Comparison of ENCODE assay signal across 7 mouse cellular contexts in the genomic region with DNA sequence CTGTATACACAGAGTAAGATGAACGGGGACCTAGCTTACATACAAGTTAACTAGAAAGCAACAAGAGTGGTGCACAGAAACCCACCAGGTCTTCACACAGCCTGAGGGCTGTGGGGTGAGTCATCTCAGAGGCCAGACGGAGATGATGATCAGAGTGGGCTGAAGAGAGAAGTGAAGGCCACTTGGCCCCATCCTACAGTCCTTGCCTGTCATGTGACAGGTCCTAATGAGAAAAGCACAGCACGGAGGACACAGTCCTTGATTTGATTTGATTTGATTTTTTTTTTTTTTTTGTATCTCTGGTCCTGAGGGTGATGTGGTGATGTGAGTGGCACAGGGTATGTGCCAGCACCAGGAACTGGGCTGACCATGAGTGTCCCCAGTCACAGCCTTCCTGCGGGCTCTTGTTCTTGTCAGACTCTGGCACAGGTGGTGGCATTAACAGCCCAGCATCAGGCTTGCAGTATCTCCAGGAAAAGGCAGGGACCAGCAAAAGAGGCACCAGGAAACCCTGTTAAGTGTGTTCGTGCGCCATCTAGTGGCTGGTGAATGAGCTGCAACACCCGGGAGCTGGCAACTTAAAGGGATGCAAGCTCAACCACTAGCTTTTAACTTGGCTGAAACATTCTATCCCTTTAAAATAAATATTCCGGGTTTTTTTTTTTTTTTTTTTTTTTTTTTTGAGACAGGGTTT. TPM values are rescaled to one million over a fixed set of nuclear protein-coding genes. Genes with fewer than 3 reads are reported as not detected.
A peak's percentile ranks its signal among the peaks of the same experiment; 100 is the strongest.
DNase-seq lines count a peak whose midpoint lies in the region; ATAC-seq and TF ChIP-seq lines count a peak whose summit lies in the region.

No protein-coding gene starts in this region.

- no peak for TF ChIP-seq POLR2A in cerebellum, adult 2 months (IDR thresholded peaks at IDR 0.05; ENCODE audit: borderline replicate concordance, insufficient read depth, low read length)
- no peak for TF ChIP-seq POLR2A in small intestine, adult 2 months (IDR thresholded peaks at IDR 0.05; ENCODE audit: low read depth, low read length)

- H3K36me3 ChIP-seq in hindbrain, embryonic 15.5 days, result peaks cover 42% of the 10 kb centered on the region
- peaks cover 13% of the 10 kb centered on the region; the same call in 1 of the 2 replicates for H3K36me3 ChIP-seq in midbrain, embryonic 11.5 days (ENCODE audit: control insufficient read depth, insufficient read depth, low read length)
- H3K36me3 ChIP-seq in small intestine, adult 2 months (ENCODE audit: control insufficient read depth, insufficient read depth, low read length), result peaks cover 42% of the 10 kb centered on the region

- H3K9ac ChIP-seq in hindbrain, embryonic 15.5 days, result no peak overlapping the region
- H3K9ac ChIP-seq in midbrain, embryonic 11.5 days (ENCODE audit: low read length), result no peak overlapping the region

- H3K4me1 ChIP-seq in cerebellum, adult 2 months (ENCODE audit: control insufficient read depth, insufficient read depth, low read length), result no peaks in the 10 kb centered on the region
- no peaks in the 10 kb centered on the region for H3K4me1 ChIP-seq in hindbrain, embryonic 15.5 days (replicated peaks)
- no peaks in the 10 kb centered on the region for H3K4me1 ChIP-seq in midbrain, embryonic 11.5 days (ENCODE audit: control insufficient read depth, insufficient read depth, low read length)
- peaks cover 11% of the 10 kb centered on the region; the same call in 1 of the 2 replicates for H3K4me1 ChIP-seq in small intestine, adult 2 months (ENCODE audit: control insufficient read depth, insufficient read depth, insufficient read length, low read length)

- WGBS in cerebellum, adult 2 months, result 27% methylated on average over 8 of the region's 8 CpGs
- 41% methylated on average over 8 of the region's 8 CpGs for WGBS in hindbrain, embryonic 15.5 days
- 44% methylated on average over 8 of the region's 8 CpGs for WGBS in midbrain, embryonic 11.5 days
- WGBS in small intestine, adult 2 months, result 29% methylated on average over 8 of the region's 8 CpGs

- peak; percentile 94 for TF ChIP-seq CTCF in cerebellum, adult 2 months (IDR thresholded peaks at IDR 0.05; ENCODE audit: borderline replicate concordance, insufficient read depth, low read depth, low read length)
- peak; percentile 85 for TF ChIP-seq CTCF in small intestine, adult 2 months (IDR thresholded peaks at IDR 0.05; ENCODE audit: extremely low read depth, insufficient read length, insufficient replicate concordance, low read depth, low read length)

- peak; percentile 84 for ATAC-seq in frontal cortex, adult (ENCODE audit: low TSS enrichment)
- peak; percentile 64; the same call in 1 of the 2 replicates for ATAC-seq in hindbrain, embryonic 15.5 days (ENCODE audit: low FRiP score, low read depth)
- peak; percentile 48; the same call in 1 of the 2 replicates for ATAC-seq in midbrain, embryonic 11.5 days (ENCODE audit: low FRiP score)

- no peaks in the 10 kb centered on the region for H3K9me3 ChIP-seq in hindbrain, embryonic 15.5 days
- H3K9me3 ChIP-seq in midbrain, embryonic 11.5 days (ENCODE audit: control insufficient read depth, low read length), result no peaks in the 10 kb centered on the region

- no peaks in the 10 kb centered on the region for H3K27me3 ChIP-seq in cerebellum, adult 2 months (ENCODE audit: control insufficient read depth, insufficient read depth, low read length)
- H3K27me3 ChIP-seq in hindbrain, embryonic 15.5 days, result no peaks in the 10 kb centered on the region
- no peaks in the 10 kb centered on the region for H3K27me3 ChIP-seq in midbrain, embryonic 11.5 days (ENCODE audit: control insufficient read depth, insufficient read depth, low read length)
- H3K27me3 ChIP-seq in small intestine, adult 2 months (ENCODE audit: control insufficient read depth, insufficient read depth, low read length), result no peaks in the 10 kb centered on the region

- H3K4me3 ChIP-seq in cerebellum, adult 2 months (replicated peaks; ENCODE audit: insufficient read depth, low read depth, low read length), result no peak overlapping the region
- H3K4me3 ChIP-seq in hindbrain, embryonic 15.5 days, result no peak overlapping the region
- no peak overlapping the region for H3K4me3 ChIP-seq in midbrain, embryonic 11.5 days (ENCODE audit: low read depth, low read length)
- H3K4me3 ChIP-seq in small intestine, adult 2 months (ENCODE audit: low read depth, low read length), result no peak overlapping the region

- DNase-seq in WW6 (ENCODE audit: low read depth, low spot score), result peak; percentile 65
- peak; percentile 88 to 93 for DNase-seq in cerebellum, adult 2 months
- DNase-seq in left cerebral cortex, adult 18-20 months (ENCODE audit: low spot score in 2 of 2), result peak; percentile 93 to 96
- DNase-seq in midbrain, embryonic 11.5 days (ENCODE audit: low spot score, missing footprints), result peak; percentile 100

- H3K27ac ChIP-seq in cerebellum, adult 2 months (ENCODE audit: insufficient read depth, low read length), result no peak overlapping the region
- no peak overlapping the region for H3K27ac ChIP-seq in hindbrain, embryonic 15.5 days (replicated peaks)
- H3K27ac ChIP-seq in midbrain, embryonic 11.5 days (ENCODE audit: low read depth, low read length), result no peak overlapping the region
- H3K27ac ChIP-seq in small intestine, adult 2 months (ENCODE audit: insufficient read depth, low read depth, low read length), result no peak overlapping the region

- no peak overlapping the region for H3K4me2 ChIP-seq in hindbrain, embryonic 15.5 days
- H3K4me2 ChIP-seq in midbrain, embryonic 11.5 days, result no peak overlapping the region

RNA-seq across cellular contexts. Expression of a gene that starts 11.8 kb away (rescaled TPM):
- 221 and 225 TPM in 2 replicates for polyA plus RNA-seq in cerebellum, adult 2 months (2012; rRNA removed)
- polyA plus RNA-seq in hindbrain, embryonic 15.5 days (2015; fragmentation: Nextera tagmentation; extraction: Ambion mirVana), result 211 and 212 TPM in 2 replicates
- total RNA-seq in left cerebral cortex, adult 18-20 months (2021), result 100 to 1,000 TPM; 145 TPM
- polyA plus RNA-seq in midbrain, embryonic 11.5 days (2014; fragmentation: Nextera tagmentation; extraction: Ambion mirVana), result 242 and 255 TPM in 2 replicates
- polyA plus RNA-seq in small intestine, adult 2 months (2012; rRNA removed), result 157 and 222 TPM in 2 replicates

RNA-seq across cellular contexts. Expression of a gene that starts 39.5 kb away (rescaled TPM):
- polyA plus RNA-seq in cerebellum, adult 2 months (2012; rRNA removed), result 30.0 and 33.4 TPM in 2 replicates
- 8.5 and 9.1 TPM in 2 replicates for polyA plus RNA-seq in hindbrain, embryonic 15.5 days (2015; fragmentation: Nextera tagmentation; extraction: Ambion mirVana)
- total RNA-seq in left cerebral cortex, adult 18-20 months (2021), result 10 to 100 TPM; 10.6 to 14.0 TPM
- 5.0 and 6.1 TPM in 2 replicates for polyA plus RNA-seq in midbrain, embryonic 11.5 days (2014; fragmentation: Nextera tagmentation; extraction: Ambion mirVana)
- 0.90 and 1.7 TPM in 2 replicates for polyA plus RNA-seq in small intestine, adult 2 months (2012; rRNA removed)

RNA-seq across cellular contexts. Expression of a gene that starts 53.6 kb away (rescaled TPM):
- polyA plus RNA-seq in cerebellum, adult 2 months (2012; rRNA removed), result 119 and 126 TPM in 2 replicates
- polyA plus RNA-seq in hindbrain, embryonic 15.5 days (2015; fragmentation: Nextera tagmentation; extraction: Ambion mirVana), result 170 TPM in 2 replicates
- 100 to 1,000 TPM; 101 to 102 TPM for total RNA-seq in left cerebral cortex, adult 18-20 months (2021)
- 256 and 259 TPM in 2 replicates for polyA plus RNA-seq in midbrain, embryonic 11.5 days (2014; fragmentation: Nextera tagmentation; extraction: Ambion mirVana)
- polyA plus RNA-seq in small intestine, adult 2 months (2012; rRNA removed), result 50.1 and 89.4 TPM in 2 replicates
